Mouse (Mus musculus): ENCODE measurements at regions not wholly inside any gene's neighbourhood (a gene's known extent, or its start where the extent isn't known, plus 50 kb on each side); places are given as distances from the start of the nearest gene placed in this dataset.
"Not testable (repeated sequence)": the region's sequence is repeated elsewhere in the genome, so short reads cannot be mapped to it uniquely, and the experiment has no call there.

GRCm38 (mm10) chr2:114454901-114455300, 199.9 kb downstream of the Dph6 start:
- DNase-seq: no peak
- intact Hi-C loops (cut with DNase I): no loop called here

GRCm38 (mm10) chr2:114450185-114450584, 204.6 kb downstream of the Dph6 start:
- intact Hi-C loops (cut with DNase I): no loop called here
- no peak for DNase-seq

GRCm38 (mm10) chr2:114443801-114444200, 211.0 kb downstream of the Dph6 start:
- DNase-seq: no peak
- intact Hi-C loops (cut with DNase I): loop anchor here (10.0 kb wide), 1 partner anchor 1661 kb away; no protein-coding TSS in a partner anchor

GRCm38 (mm10) chr2:114440943-114441342, 213.8 kb downstream of the Dph6 start:
- intact Hi-C loops (cut with DNase I): loop anchor here (10.0 kb wide), 1 partner anchor 1664 kb away; no protein-coding TSS in a partner anchor
- no peak for DNase-seq

- no peak for DNase-seq
- intact Hi-C loops (cut with DNase I): loop anchor here (10.0 kb wide), 1 partner anchor 1665 kb away; no protein-coding TSS in a partner anchor
Observed at GRCm38 (mm10) chr2:114439668-114440067, 215.1 kb downstream of the Dph6 start.

- intact Hi-C loops (cut with DNase I): no loop called here
- no peak for DNase-seq
Observed at GRCm38 (mm10) chr2:114438048-114438447, 216.7 kb downstream of the Dph6 start.

GRCm38 (mm10) chr2:114427426-114428157, 226.3 kb upstream of the Zfp770 start:
- peak; percentile 66 for DNase-seq
- intact Hi-C loops (cut with DNase I): no loop called here

GRCm38 (mm10) chr2:114419346-114419745, 218.1 kb upstream of the Zfp770 start:
- intact Hi-C loops (cut with DNase I): no loop called here

GRCm38 (mm10) chr2:114413013-114413412, 211.7 kb upstream of the Zfp770 start:
- DNase-seq: no peak
- intact Hi-C loops (cut with DNase I): no loop called here

More at GRCm38 (mm10) chr2:114419346-114419745, 218.1 kb upstream of the Zfp770 start:
- DNase-seq: no peak

GRCm38 (mm10) chr2:114411940-114412715, 210.9 kb upstream of the Zfp770 start:
- intact Hi-C loops (cut with DNase I): no loop called here
- DNase-seq: no peak

- intact Hi-C loops (cut with DNase I): no loop called here
- DNase-seq: no peak
Observed at GRCm38 (mm10) chr2:114410717-114411116, 209.4 kb upstream of the Zfp770 start.

GRCm38 (mm10) chr2:114409542-114409941, 208.3 kb upstream of the Zfp770 start:
- intact Hi-C loops (cut with DNase I): loop anchor here (10.0 kb wide), 1 partner anchor 135 kb away; no protein-coding TSS in a partner anchor
- no peak for DNase-seq

GRCm38 (mm10) chr2:114407408-114407807, 206.1 kb upstream of the Zfp770 start:
- DNase-seq: no peak
- intact Hi-C loops (cut with DNase I): loop anchor here (10.0 kb wide), 1 partner anchor 133 kb away; no protein-coding TSS in a partner anchor

- intact Hi-C loops (cut with DNase I): no loop called here
- no peak for DNase-seq
Observed at GRCm38 (mm10) chr2:114384566-114384965, 183.3 kb upstream of the Zfp770 start.

- intact Hi-C loops (cut with DNase I): no loop called here
- no peak for DNase-seq
Observed at GRCm38 (mm10) chr2:114378844-114379533, 177.7 kb upstream of the Zfp770 start.

- intact Hi-C loops (cut with DNase I): no loop called here
- no peak for DNase-seq
Observed at GRCm38 (mm10) chr2:114373476-114373875, 172.2 kb upstream of the Zfp770 start.

GRCm38 (mm10) chr2:114353876-114354275, 152.6 kb upstream of the Zfp770 start:
- intact Hi-C loops (cut with DNase I): not testable (repeated sequence)
- DNase-seq: peak; percentile 73

- intact Hi-C loops (cut with DNase I): no loop called here
- no peak for DNase-seq
Observed at GRCm38 (mm10) chr2:114340578-114341293, 139.5 kb upstream of the Zfp770 start.

- intact Hi-C loops (cut with DNase I): no loop called here
- no peak for DNase-seq
Observed at GRCm38 (mm10) chr2:114301746-114302145, 100.5 kb upstream of the Zfp770 start.

- intact Hi-C loops (cut with DNase I): no loop called here
- no peak for DNase-seq
Observed at GRCm38 (mm10) chr2:114295110-114295509, 93.8 kb upstream of the Zfp770 start.

Data from left cerebral cortex, postnatal 4 days (tissue).